Mouse (Mus musculus) lung, postnatal 0 days (tissue): Measurements from ENCODE around the gene Gm8797.

Source experiments
- CTCF ChIP-seq: IDR thresholded peaks from 2 replicates; pipeline ENCODE4 v1.5.1; 2016; ENCODE audit warnings: antibody characterized with exemption, mild to moderate bottlenecking
- EP300 ChIP-seq: IDR thresholded peaks from 2 replicates; pipeline ENCODE4 v1.6.1; 2016; ENCODE audit warnings: antibody characterized with exemption, mild to moderate bottlenecking, control low read depth

DNA sequence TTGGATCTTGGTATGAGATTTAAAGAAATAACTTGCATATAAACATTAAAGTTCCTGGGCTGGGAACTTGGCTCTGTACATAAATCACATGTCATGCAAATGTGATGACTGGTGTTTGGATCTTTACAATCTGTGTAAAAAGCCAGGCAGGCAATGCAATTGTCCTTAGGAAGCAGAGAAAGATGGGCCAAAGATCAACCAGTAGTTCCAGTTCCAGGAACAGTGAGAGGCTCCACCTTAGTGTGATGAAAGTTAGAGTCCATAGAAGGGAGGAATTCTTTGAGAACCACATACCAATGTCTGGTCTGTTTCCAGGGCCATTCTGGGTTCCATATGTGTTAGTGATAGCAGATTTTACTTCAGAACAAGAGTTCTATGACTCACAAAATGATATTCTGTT is 36.1 kb upstream of the Gm8797 start:
- TF ChIP-seq EP300, result no peak
- TF ChIP-seq CTCF, result no peak
